Mouse (Mus musculus) adrenal gland, adult 18-20 months (tissue): ENCODE measurements around the gene Tcf7l2. TPM values are rescaled to one million over a fixed set of nuclear protein-coding genes. Genes with fewer than 3 reads are reported as not detected.

Experiments used
- DNase-seq, 2 experiments: peaks; one replicate each; pipeline ENCODE4 v3.0.0; 2021 to 2022; ENCODE audit warnings: low spot score in 2 of 2
- total RNA-seq, 2 experiments: library from RNA; stranded (reverse); gene quantifications; 1 replicate in 1 of 2; 2 replicates in 1 of 2; pipeline ENCODE4 v1.2.3; 2021

The Tcf7l2 gene
- total RNA-seq, 2 experiments from 2014 or later: 16.0 to 17.3 TPM

GRCm38 (mm10) chr19:55791886-55792285 is 50.3 kb downstream of the Tcf7l2 start:
- no peak for DNase-seq

DNA sequence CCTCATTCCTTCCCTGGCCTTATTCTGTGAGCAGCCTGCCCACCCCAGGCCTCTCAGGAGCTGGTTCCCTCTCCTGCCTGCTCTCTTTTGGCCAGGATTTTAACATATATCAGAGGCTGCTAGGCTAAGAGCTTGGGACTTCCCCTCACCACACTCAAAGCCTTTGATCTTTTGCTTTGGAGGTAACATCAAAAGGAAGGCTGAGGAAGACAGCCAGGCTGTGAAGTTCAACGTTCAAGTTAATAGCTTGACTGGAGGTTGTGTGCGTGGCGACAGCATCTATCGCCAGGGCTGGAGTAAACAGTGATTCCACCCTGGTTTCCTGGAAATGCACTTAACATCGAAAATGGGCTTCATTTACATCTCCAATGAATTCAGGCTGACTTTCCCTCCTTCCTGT is 51.0 kb downstream of the Tcf7l2 start:
- DNase-seq: no peak

GRCm38 (mm10) chr19:55793029-55793428 is 51.4 kb downstream of the Tcf7l2 start:
- DNase-seq: no peak

DNA sequence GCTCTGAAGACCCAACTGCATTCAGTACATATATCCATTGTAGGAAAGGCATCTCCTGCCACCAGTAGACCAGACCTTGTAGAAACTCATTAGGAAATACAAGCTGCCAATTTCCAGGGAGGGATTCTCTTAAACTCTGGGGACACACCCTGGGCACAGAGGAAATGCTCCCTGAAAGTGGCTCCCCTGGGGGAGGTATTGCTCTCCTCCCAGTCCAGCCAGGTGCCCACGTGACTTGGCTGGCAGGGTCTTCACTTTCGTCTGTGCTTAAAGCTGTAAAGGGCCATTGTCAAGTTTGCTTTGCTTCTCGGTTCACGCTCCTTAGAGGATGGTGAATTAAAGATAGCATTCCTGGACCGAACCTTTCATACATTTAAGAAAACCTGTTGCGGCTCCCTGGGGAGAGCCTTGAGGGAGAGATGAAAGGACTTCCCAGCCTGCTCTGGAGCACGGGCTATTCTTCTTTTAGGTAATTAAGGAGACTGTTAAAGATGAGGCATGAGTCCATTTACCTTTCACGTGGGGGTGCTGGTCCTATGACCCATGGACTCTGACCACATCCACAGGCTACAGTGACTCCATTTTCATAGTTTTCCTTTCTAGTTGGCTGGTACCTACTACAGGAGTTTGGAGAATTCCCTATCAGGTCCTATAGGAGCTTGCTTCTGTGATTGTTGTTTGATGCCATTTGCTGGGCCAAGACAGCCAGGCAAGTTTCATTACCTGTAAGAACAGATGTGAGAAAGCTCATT is 52.8 kb downstream of the Tcf7l2 start:
- DNase-seq: no peak

DNA sequence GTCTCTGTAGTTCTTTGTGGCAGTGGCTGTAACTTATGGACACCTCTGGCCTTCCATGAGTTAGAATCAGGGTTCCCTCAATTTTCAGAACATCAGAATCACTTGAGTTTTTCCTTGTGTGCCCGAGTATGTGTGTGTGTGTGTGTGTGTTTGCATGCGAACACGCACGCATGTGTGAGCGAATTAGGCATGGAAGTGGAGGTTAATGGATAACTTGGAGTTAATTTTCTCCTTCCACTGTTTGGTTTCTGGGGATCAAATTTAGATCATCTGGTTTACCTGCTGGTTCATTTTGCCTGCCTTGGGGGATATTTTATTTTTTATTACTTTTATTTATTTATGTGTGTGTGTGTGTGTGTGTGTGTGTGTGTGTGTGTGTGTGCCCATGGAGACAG is 53.3 kb downstream of the Tcf7l2 start:
- DNase-seq: no peak

DNA sequence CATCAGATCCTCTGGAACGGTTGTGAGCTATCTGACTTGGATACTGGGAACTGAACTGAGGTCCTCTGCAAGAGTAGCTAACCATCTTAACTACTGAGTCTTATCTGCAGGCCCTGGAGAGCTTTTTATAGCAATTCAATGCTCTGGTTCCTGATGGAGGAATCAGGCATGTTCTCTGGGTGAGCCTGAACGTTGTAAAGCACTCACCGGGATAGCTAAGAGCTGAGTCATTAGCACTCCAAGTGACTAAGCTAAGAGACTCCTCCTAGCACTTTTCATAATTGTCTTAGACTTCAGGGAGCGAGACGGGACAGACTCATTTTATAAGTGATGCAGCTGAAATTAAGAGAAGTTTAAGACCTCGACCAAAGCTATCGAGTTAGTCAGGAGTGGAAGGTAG is 53.7 kb downstream of the Tcf7l2 start:
- DNase-seq: no peak

GRCm38 (mm10) chr19:55797834-55798233 is 56.2 kb downstream of the Tcf7l2 start:
- no peak for DNase-seq

DNA sequence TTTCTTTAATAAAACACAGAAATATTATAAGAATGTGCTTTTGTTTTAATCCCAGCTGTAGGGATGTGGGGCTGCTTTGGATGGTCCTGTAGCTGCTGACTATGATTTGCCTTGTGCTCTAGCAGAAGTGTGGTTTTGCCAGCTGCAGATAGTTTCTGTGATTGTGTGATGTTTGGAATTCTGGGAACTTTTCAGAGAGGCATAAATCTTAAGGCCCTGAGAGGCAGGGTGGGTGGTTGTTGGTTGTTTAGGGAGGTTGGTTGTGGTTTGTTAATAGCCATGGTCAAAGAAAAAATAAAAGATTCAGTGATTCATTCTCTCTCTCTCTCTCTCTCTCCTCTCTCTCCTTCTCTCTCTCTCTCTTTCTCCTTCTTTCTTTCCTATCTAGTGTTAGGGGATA is 57.8 kb downstream of the Tcf7l2 start:
- DNase-seq: no peak

- DNase-seq: no peak
These were observed 58.4 kb downstream of the Tcf7l2 start for GRCm38 (mm10) chr19:55800059-55800458.

- no peak for DNase-seq
These were observed 61.5 kb downstream of the Tcf7l2 start for GRCm38 (mm10) chr19:55803121-55803520.

DNA sequence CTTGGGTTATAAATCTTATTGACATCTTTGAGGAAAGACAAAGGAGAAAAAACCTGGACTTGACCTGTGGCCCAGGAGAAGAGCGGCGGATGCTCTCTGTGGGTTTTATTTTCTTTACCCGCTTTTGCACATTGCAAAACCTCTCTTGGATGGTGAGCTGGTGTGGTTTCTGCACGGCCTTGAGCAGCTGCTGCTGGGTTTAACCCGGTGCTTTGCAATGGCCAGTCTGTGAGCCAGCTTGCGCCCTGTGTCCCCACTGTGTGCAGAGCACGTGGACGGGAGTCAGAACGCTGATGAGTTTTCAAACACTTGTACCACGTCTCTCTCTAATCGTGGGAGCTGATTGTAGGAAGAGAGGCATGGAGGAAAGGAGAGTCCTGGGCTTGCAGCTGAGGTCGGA is 62.2 kb downstream of the Tcf7l2 start:
- no peak for DNase-seq

DNA sequence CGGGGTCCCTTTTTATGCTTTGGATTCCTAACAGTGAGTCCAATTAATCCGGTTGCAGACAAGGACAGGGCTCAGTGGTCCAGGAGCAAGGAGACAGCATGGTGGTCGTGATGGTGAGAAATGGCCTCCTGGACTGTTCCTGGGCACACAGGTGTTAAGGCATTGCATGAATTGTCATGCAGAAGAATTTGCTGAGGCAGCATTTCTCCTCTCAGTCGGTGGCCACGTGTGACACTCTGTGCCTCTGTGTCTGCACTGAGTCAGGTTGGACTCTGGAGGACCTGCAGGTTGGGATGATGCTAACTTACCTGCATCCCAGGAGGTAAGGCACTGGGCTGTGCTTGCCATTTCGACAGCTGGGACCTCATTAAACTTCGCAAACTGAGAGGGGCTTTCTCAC is 63.2 kb downstream of the Tcf7l2 start:
- DNase-seq: no peak

- DNase-seq: no peak
These were observed 65.0 kb downstream of the Tcf7l2 start for GRCm38 (mm10) chr19:55806434-55807193.

- no peak for DNase-seq
These were observed 65.8 kb downstream of the Tcf7l2 start for GRCm38 (mm10) chr19:55807194-55808053.

DNA sequence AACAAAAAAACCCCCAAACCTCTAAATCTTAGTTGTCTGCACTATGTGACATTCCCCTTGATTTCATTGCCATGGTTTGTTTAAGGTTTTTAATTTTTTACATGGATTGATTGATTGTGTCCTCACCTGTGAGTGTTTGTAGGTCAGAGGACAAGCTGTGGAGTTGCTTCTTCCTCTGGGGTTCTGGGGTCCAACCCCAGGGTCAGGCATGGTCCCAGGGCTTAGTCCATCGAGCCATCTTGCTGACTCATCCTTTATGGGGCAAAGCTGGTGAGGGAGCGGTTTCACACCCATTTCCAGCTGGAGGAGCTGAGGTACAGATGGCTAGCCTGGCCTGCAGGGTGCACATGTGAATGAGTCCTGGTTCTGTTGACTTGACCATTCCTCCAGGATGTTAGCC is 66.7 kb downstream of the Tcf7l2 start:
- no peak for DNase-seq

DNA sequence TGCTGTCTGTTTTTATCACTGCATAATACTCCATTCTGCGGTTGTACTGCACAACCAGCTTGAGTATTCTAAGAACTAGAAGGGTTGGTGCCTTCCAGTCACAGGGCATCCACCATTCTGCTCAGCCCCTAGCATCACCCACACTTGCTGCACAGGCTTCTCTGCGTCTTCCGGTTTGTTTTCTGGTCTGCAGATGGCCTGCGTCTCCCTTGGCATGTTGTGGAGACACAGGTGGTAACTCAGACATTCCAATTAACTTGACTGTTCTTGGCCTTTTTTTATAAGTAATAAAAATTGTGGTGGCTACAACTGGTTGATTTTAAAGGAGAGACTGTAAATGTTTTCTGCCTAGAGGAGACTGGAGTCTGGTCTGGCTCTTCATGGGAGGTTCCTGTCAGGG is 67.9 kb downstream of the Tcf7l2 start:
- no peak for DNase-seq

GRCm38 (mm10) chr19:55812236-55812635 is 70.6 kb downstream of the Tcf7l2 start:
- DNase-seq: no peak

DNA sequence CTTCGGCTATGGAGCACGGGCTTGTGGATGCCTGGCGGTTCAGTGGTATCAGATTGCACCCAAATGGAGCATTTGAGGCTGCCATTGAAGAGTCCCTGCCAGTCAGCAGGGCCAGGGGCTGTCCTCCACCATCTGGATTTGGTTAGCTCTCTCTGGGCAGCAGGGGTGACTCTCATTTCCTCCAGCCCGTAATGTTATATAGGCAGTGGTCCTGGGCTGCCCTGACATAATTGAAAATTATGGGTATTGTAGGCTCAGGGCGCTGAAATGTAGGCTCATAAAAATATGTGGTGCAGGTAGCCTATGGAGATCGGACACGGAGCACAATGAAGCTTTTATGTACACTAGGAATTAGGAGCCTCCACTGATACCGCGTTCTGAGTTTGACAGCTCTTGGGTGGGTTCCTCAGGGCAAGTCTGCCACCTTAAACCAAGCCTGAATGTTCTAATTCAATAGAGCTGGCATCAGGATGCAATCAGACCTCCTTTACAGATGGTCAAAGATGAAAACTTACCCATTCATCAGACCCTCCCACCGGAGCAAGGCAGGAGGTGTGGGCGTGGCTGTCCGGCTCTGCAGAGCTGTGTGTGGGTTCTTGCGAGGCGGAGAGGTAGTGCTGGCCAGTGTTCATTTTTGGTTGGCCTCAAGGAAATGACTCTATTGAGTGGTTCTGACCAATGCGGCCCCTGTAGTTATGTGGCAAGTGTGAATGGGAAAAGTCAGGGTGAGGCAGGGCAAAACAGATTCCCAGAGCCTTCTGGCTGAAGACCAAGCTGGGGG is 73.6 kb downstream of the Tcf7l2 start:
- no peak for DNase-seq

DNA sequence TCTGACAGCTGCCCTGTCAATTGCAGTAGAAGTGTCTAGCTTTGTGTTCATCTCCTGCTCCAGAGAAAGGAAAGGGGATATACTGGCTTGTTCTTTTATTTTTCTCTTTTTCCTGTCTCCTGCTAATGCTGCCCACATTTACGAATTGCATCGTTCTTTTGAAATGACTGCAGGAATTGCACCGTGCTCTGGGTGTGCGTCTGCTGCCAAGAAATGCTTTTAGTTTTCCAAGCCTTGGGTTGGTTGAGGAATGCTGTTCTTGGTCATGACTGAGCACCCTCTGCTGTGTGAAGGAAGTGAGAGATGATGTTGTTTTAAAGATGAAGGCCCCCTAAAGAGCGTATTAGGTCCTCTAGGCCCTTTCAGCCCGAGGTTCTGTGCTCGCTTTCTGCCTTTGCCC is 75.4 kb downstream of the Tcf7l2 start:
- DNase-seq: no peak

DNA sequence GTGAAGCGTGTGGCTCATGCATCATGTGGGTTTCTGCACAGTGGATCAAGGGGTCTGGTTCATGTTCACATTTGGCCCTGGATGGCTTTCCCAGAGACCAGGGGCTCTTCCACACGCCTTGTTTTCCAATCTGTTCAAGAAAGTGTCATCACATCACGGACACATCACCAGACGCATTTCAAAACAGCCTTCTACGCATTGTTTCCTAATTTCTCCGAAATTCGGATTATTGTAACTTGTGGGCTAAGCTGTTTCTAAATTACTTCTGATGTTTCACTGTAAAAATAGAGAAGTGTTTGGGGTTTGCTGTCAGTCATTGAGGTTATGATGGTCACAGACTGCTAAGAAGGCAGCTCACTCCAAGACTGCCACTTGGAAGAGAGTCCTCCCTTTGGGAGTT is 78.6 kb downstream of the Tcf7l2 start:
- DNase-seq: no peak
